In the genomic region with DNA sequence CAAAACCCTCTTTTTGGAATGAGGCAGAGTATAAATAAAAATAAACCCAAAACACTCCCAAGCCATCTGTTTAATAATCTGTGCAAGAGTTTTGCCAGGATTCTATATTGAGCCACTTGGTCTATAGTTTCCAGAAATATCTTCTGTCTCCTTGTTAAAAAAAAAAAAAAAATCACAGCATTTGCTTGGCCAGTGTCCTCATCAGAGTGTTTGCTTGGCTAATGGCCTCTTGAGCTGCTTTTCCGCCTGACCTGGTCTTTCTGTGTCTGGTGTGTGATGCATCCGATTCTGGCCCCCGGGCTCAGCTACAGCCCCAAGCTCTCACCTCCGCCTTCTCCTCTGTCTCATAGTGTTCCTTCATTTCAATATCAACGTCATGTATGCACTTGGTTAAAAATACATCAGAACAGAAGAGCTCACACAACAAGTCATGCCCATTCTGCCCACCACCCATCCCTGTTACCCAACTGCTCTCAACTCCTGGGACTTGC, we compare ENCODE assay signal across 19 mouse cellular contexts. TPM values are rescaled to one million over a fixed set of nuclear protein-coding genes. Genes with fewer than 3 reads are reported as not detected.
DNase-seq lines count a peak whose midpoint lies in the region; ATAC-seq and TF ChIP-seq lines count a peak whose summit lies in the region.
"Had no signal": no experiment of that assay in that cellular context is flagged by ENCODE, and none has a peak within 500 bp of the region (broad histone marks: within the 10 kb centered on the region; RNA-seq: fewer than 3 reads in every experiment).

No protein-coding gene starts in this region.

- intact Hi-C loops in left cerebral cortex, postnatal 36 days (cut with DNase I), result no loop called here
- intact Hi-C loops in gastrocnemius, postnatal 14 days (cut with DNase I; ENCODE audit: low total_unique reads), result no loop called here

- WGBS in forebrain, embryonic 16.5 days, result 61% methylated on average over 5 of the region's 5 CpGs
- WGBS in forebrain, embryonic 13.5 days, result 75% methylated on average over 5 of the region's 5 CpGs
- 85% methylated on average over 5 of the region's 5 CpGs for WGBS in hindbrain, embryonic 14.5 days

- H3K9me3 ChIP-seq in forebrain, embryonic 16.5 days (ENCODE audit: control insufficient read depth, low read length), result no peaks in the 10 kb centered on the region
- H3K9me3 ChIP-seq in forebrain, embryonic 13.5 days (replicated peaks), result no peaks in the 10 kb centered on the region
- H3K9me3 ChIP-seq in hindbrain, embryonic 14.5 days (ENCODE audit: control insufficient read depth, low read length), result 0 out of 2 replicates have a peak, but pooled peaks cover under 1% of the 10 kb centered on the region
- H3K9me3 ChIP-seq: embryonic facial prominence, embryonic 13.5 days; G1E; heart, embryonic 13.5 days; hindbrain, embryonic 12.5 days; liver, embryonic 15.5 days; midbrain, embryonic 15.5 days had no signal

- H3K4me3 ChIP-seq in forebrain, embryonic 16.5 days (replicated peaks; ENCODE audit: low read length), result no peak overlapping the region
- no peak overlapping the region for H3K4me3 ChIP-seq in forebrain, embryonic 13.5 days
- H3K4me3 ChIP-seq in cortical plate, adult 2 months (ENCODE audit: insufficient read depth, low read length), result no peak overlapping the region
- H3K4me3 ChIP-seq in hindbrain, embryonic 14.5 days (replicated peaks; ENCODE audit: low read length), result no peak overlapping the region
- H3K4me3 ChIP-seq: embryonic facial prominence, embryonic 13.5 days; heart, embryonic 13.5 days; hindbrain, embryonic 12.5 days; liver, embryonic 15.5 days; midbrain, embryonic 15.5 days; neural tube, embryonic 13.5 days had no signal

- peak; percentile 72 for ATAC-seq in forebrain, embryonic 16.5 days
- no peak for ATAC-seq in forebrain, embryonic 13.5 days
- no peak for ATAC-seq in hindbrain, embryonic 14.5 days (ENCODE audit: low FRiP score)
- ATAC-seq: midbrain, embryonic 15.5 days had no signal

- no peaks in the 10 kb centered on the region for H3K27me3 ChIP-seq in forebrain, embryonic 16.5 days (replicated peaks; ENCODE audit: control insufficient read depth, insufficient read depth, low read length)
- H3K27me3 ChIP-seq in forebrain, embryonic 13.5 days, result no peaks in the 10 kb centered on the region
- H3K27me3 ChIP-seq in hindbrain, embryonic 14.5 days (ENCODE audit: control insufficient read depth, insufficient read depth, low read length), result no peaks in the 10 kb centered on the region
- H3K27me3 ChIP-seq: embryonic facial prominence, embryonic 13.5 days; heart, embryonic 13.5 days; hindbrain, embryonic 12.5 days; liver, embryonic 15.5 days; midbrain, embryonic 15.5 days; neural tube, embryonic 13.5 days had no signal

- peak; percentile 58 for DNase-seq in brain, embryonic 18.5 days (ENCODE audit: low read depth, low spot score)
- DNase-seq in left cerebral cortex, postnatal 36 days (ENCODE audit: low spot score in 2 of 2), result peak; percentile 58 to 71
- DNase-seq in gastrocnemius, postnatal 14 days, result no peak
- no peak for DNase-seq in thymus, postnatal 10 days (ENCODE audit: low spot score in 2 of 2)
- DNase-seq in hindbrain, embryonic 14.5 days (ENCODE audit: low spot score), result no peak
- DNase-seq: gastrocnemius, postnatal 10 days; kidney, adult 18-20 months; lung, postnatal 4 days had no signal

- TF ChIP-seq POLR2A in cortical plate, adult 2 months (IDR thresholded peaks at IDR 0.05; ENCODE audit: extremely low read depth, insufficient read depth, low read length), result no peak

- H3K36me3 ChIP-seq in forebrain, embryonic 16.5 days (ENCODE audit: control insufficient read depth, insufficient read depth), result no peaks in the 10 kb centered on the region
- no peaks in the 10 kb centered on the region for H3K36me3 ChIP-seq in forebrain, embryonic 13.5 days (ENCODE audit: poor library complexity, severe bottlenecking)
- no peaks in the 10 kb centered on the region for H3K36me3 ChIP-seq in hindbrain, embryonic 14.5 days (replicated peaks; ENCODE audit: control insufficient read depth, insufficient read depth)
- H3K36me3 ChIP-seq: embryonic facial prominence, embryonic 13.5 days; G1E; heart, embryonic 13.5 days; hindbrain, embryonic 12.5 days; liver, embryonic 15.5 days; midbrain, embryonic 15.5 days; neural tube, embryonic 13.5 days had no signal

- no peak overlapping the region for H3K4me2 ChIP-seq in forebrain, embryonic 16.5 days (ENCODE audit: low read length)
- no peak overlapping the region for H3K4me2 ChIP-seq in forebrain, embryonic 13.5 days
- H3K4me2 ChIP-seq in hindbrain, embryonic 14.5 days (replicated peaks), result no peak overlapping the region
- H3K4me2 ChIP-seq: embryonic facial prominence, embryonic 13.5 days; heart, embryonic 13.5 days; hindbrain, embryonic 12.5 days; liver, embryonic 15.5 days; midbrain, embryonic 15.5 days; neural tube, embryonic 13.5 days had no signal

- H3K4me1 ChIP-seq in forebrain, embryonic 16.5 days (replicated peaks; ENCODE audit: control insufficient read depth, insufficient read depth, low read length), result 0 out of 2 replicates have a peak, but pooled peaks cover 4% of the 10 kb centered on the region
- no peaks in the 10 kb centered on the region for H3K4me1 ChIP-seq in forebrain, embryonic 13.5 days
- H3K4me1 ChIP-seq in cortical plate, adult 2 months (ENCODE audit: control insufficient read depth, insufficient read depth, low read length), result peaks cover 2% of the 10 kb centered on the region; the same call in 1 of the 2 replicates
- H3K4me1 ChIP-seq in hindbrain, embryonic 14.5 days (replicated peaks; ENCODE audit: control insufficient read depth, insufficient read depth, low read length), result no peaks in the 10 kb centered on the region
- H3K4me1 ChIP-seq: embryonic facial prominence, embryonic 13.5 days; heart, embryonic 13.5 days; hindbrain, embryonic 12.5 days; midbrain, embryonic 15.5 days; neural tube, embryonic 13.5 days had no signal

- no peak for TF ChIP-seq CTCF in cortical plate, adult 2 months (IDR thresholded peaks at IDR 0.05; ENCODE audit: extremely low read depth, insufficient read depth, low read length)

- H3K27ac ChIP-seq in forebrain, embryonic 16.5 days (ENCODE audit: low read length), result peak overlapping the region; percentile 66
- no peak overlapping the region for H3K27ac ChIP-seq in forebrain, embryonic 13.5 days
- peak overlapping the region; percentile 16 for H3K27ac ChIP-seq in cortical plate, adult 2 months (ENCODE audit: insufficient read depth, low read length)
- no peak overlapping the region for H3K27ac ChIP-seq in hindbrain, embryonic 14.5 days
- H3K27ac ChIP-seq: embryonic facial prominence, embryonic 13.5 days; heart, embryonic 13.5 days; hindbrain, embryonic 12.5 days; liver, embryonic 15.5 days; midbrain, embryonic 15.5 days; neural tube, embryonic 13.5 days; stomach, postnatal 0 days had no signal

- no peak overlapping the region for H3K9ac ChIP-seq in forebrain, embryonic 16.5 days (replicated peaks; ENCODE audit: low read depth, low read length)
- H3K9ac ChIP-seq in forebrain, embryonic 13.5 days, result no peak overlapping the region
- no peak overlapping the region for H3K9ac ChIP-seq in hindbrain, embryonic 14.5 days
- H3K9ac ChIP-seq: embryonic facial prominence, embryonic 13.5 days; heart, embryonic 13.5 days; hindbrain, embryonic 12.5 days; liver, embryonic 15.5 days; midbrain, embryonic 15.5 days; neural tube, embryonic 13.5 days had no signal

RNA-seq across cellular contexts. Expression of a gene that starts 20.4 kb away (rescaled TPM):
- polyA plus RNA-seq in forebrain, embryonic 16.5 days (2015; fragmentation: Nextera tagmentation; extraction: Ambion mirVana), result 10.9 and 11.2 TPM in 2 replicates
- 7.8 and 8.1 TPM in 2 replicates for polyA plus RNA-seq in forebrain, embryonic 13.5 days (2015; fragmentation: Nextera tagmentation; extraction: Ambion mirVana)
- polyA plus RNA-seq in cortical plate, adult 2 months (2012; rRNA removed), result 73.5 and 84.7 TPM in 2 replicates
- 100 to 1,000 TPM in 1 of 2 experiments, 10 to 100 TPM in 1; 77.5 to 101 TPM for total RNA-seq in left cerebral cortex, postnatal 36 days (2021)
- total RNA-seq in gastrocnemius, postnatal 14 days (2021), result 1 to 10 TPM; 2.0 to 2.2 TPM
- polyA plus RNA-seq in hindbrain, embryonic 14.5 days (2014; fragmentation: Nextera tagmentation; extraction: Ambion mirVana), result 9.7 and 10.4 TPM in 2 replicates
- polyA plus RNA-seq: G1E had no signal

RNA-seq across cellular contexts. Expression of a gene that starts 51.3 kb away (rescaled TPM):
- 0.48 and 1.9 TPM in 2 replicates for polyA plus RNA-seq in forebrain, embryonic 16.5 days (2015; fragmentation: Nextera tagmentation; extraction: Ambion mirVana)
- 0.23 and 0.59 TPM in 2 replicates for polyA plus RNA-seq in forebrain, embryonic 13.5 days (2015; fragmentation: Nextera tagmentation; extraction: Ambion mirVana)
- 24.9 and 30.0 TPM in 2 replicates for polyA plus RNA-seq in cortical plate, adult 2 months (2012; rRNA removed)
- 10 to 100 TPM; 29.6 to 31.5 TPM for total RNA-seq in left cerebral cortex, postnatal 36 days (2021)
- total RNA-seq in gastrocnemius, postnatal 14 days (2021), result 1 to 10 TPM in 1 of 2 experiments, under 1 TPM in 1; 0.92 to 1.6 TPM
- polyA plus RNA-seq in hindbrain, embryonic 14.5 days (2014; fragmentation: Nextera tagmentation; extraction: Ambion mirVana), result 0.37 and 0.63 TPM in 2 replicates

Comparison
In these comparisons a context has a peak if more than half of its experiments do, and no peak if none do; other contexts are left out.
1. H3K27ac ChIP-seq: peak in forebrain, embryonic 16.5 days (single experiment) and cortical plate, adult 2 months (single experiment); none in forebrain, embryonic 13.5 days (single experiment) and hindbrain, embryonic 14.5 days (single experiment).
2. DNase-seq: peak in brain, embryonic 18.5 days (single experiment) and left cerebral cortex, postnatal 36 days (2 of 2); none in gastrocnemius, postnatal 14 days (single experiment), thymus, postnatal 10 days (0 of 2) and hindbrain, embryonic 14.5 days (single experiment).